Mouse (Mus musculus) neural tube, embryonic 12.5 days (tissue): ENCODE results near the gene Tcte2. TPM values are rescaled to one million over a fixed set of nuclear protein-coding genes. Genes with fewer than 3 reads are reported as not detected.

Experiments used
- ATAC-seq: fragments of 200-750 bp; cut with Nextera tagmentation; 2 replicates; pipeline ENCODE4 v1.8.0; 2017; ENCODE audit warnings: low read depth, mild to moderate bottlenecking, moderate TSS enrichment, moderate library complexity; ENCODE audit not compliant: low FRiP score
- H3K27ac ChIP-seq: fragments of 300-500 bp; sonication (generic); 2 replicates; pipeline ENCODE4 v1.5.1; 2016
- H3K27me3 ChIP-seq: fragments of 300-500 bp; sonication (generic); replicated peaks from 2 replicates; pipeline ENCODE4 v1.6.1; 2016; ENCODE audit warnings: mild to moderate bottlenecking
- H3K36me3 ChIP-seq: fragments of 300-500 bp; sonication (generic); 2 replicates; pipeline ENCODE4 v1.6.1; 2016; ENCODE audit warnings: mild to moderate bottlenecking
- H3K4me1 ChIP-seq: fragments of 300-500 bp; sonication (generic); 2 replicates; pipeline ENCODE4 v1.6.1; 2016
- H3K4me2 ChIP-seq: fragments of 300-500 bp; sonication (generic); replicated peaks from 2 replicates; pipeline ENCODE4 v1.6.1; 2016; ENCODE audit warnings: mild to moderate bottlenecking
- H3K4me3 ChIP-seq: fragments of 300-500 bp; sonication (generic); 2 replicates; pipeline ENCODE4 v1.5.1; 2016
- H3K9ac ChIP-seq: fragments of 300-500 bp; sonication (generic); 2 replicates; pipeline ENCODE4 v1.6.1; 2016; ENCODE audit warnings: mild to moderate bottlenecking
- H3K9me3 ChIP-seq: fragments of 300-500 bp; sonication (generic); 2 replicates; pipeline ENCODE4 v1.6.1; 2016; ENCODE audit warnings: mild to moderate bottlenecking
- WGBS: fragments of 180-500 bp; shearing (Covaris S2); methylation state at CpG from one replicate; pipeline ENCODE4 v1.1.7; 2016; 5-methylcytosine and 5-hydroxymethylcytosine counted together
- polyA plus RNA-seq: library from polyadenylated mRNA; unstranded; fragments of >200 nt; fragmentation: Nextera tagmentation; extraction: Ambion mirVana; gene quantifications from 2 replicates; pipeline ENCODE4 v1.2.1, GENCODE M21; 2016

The Tcte2 gene
- polyA plus RNA-seq, 1 experiment from 2014 or later: 12.7 TPM

DNA sequence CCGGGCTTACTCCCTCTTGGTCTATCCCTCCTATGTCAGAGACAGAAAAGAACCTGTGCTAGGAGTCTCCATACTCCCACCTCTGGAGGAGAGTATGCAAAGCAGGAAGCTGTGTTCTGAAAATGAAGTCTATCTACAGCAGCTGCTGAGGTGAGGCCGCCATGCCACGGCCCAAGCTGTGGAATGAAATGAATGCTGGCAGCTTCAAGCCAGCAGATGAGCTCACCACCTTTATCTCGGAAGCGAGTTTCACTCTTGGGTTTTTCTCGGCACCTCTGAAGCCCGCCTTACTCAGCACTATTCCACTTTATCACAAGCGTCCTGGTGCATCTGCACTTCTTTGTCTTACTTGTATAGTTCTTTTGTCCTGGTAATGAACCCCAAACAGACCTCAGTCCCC, 28.9 kb downstream of the Tcte2 start:
- H3K9ac ChIP-seq: no peak overlapping the region
- H3K36me3 ChIP-seq: no peaks in the 10 kb centered on the region
- WGBS: 55% methylated on average over 8 of the region's 8 CpGs
- no peak for ATAC-seq
- H3K27me3 ChIP-seq: no peaks in the 10 kb centered on the region
- H3K27ac ChIP-seq: no peak overlapping the region
- no peaks in the 10 kb centered on the region for H3K9me3 ChIP-seq
- no peaks in the 10 kb centered on the region for H3K4me1 ChIP-seq
- H3K4me3 ChIP-seq: no peak overlapping the region
- H3K4me2 ChIP-seq: no peak overlapping the region

DNA sequence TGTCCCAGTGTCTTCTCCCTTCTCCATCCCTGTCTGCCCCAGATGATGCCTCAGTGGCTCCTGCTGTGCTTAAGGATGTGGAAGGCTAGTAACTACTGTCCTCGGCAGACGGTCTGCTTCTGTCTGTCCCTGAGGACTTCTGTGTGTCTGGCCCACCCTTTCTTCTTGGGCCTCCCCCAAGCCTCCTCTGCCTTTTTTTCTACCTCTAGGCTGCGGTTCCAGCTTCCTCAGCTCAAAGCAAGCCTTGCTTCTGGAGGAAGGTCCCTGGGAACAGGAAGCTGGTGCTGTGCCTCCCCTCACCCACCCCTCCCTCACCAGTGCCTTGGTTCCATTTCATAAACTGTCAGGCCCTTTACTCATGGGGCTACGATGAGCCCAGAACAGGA, 29.9 kb downstream of the Tcte2 start:
- H3K27me3 ChIP-seq: no peaks in the 10 kb centered on the region
- H3K9ac ChIP-seq: no peak overlapping the region
- no peaks in the 10 kb centered on the region for H3K9me3 ChIP-seq
- no peaks in the 10 kb centered on the region for H3K36me3 ChIP-seq
- ATAC-seq: no peak
- H3K4me2 ChIP-seq: no peak overlapping the region
- no peak overlapping the region for H3K27ac ChIP-seq
- H3K4me1 ChIP-seq: no peaks in the 10 kb centered on the region
- no peak overlapping the region for H3K4me3 ChIP-seq
- 82% methylated on average over 4 of the region's 4 CpGs for WGBS

DNA sequence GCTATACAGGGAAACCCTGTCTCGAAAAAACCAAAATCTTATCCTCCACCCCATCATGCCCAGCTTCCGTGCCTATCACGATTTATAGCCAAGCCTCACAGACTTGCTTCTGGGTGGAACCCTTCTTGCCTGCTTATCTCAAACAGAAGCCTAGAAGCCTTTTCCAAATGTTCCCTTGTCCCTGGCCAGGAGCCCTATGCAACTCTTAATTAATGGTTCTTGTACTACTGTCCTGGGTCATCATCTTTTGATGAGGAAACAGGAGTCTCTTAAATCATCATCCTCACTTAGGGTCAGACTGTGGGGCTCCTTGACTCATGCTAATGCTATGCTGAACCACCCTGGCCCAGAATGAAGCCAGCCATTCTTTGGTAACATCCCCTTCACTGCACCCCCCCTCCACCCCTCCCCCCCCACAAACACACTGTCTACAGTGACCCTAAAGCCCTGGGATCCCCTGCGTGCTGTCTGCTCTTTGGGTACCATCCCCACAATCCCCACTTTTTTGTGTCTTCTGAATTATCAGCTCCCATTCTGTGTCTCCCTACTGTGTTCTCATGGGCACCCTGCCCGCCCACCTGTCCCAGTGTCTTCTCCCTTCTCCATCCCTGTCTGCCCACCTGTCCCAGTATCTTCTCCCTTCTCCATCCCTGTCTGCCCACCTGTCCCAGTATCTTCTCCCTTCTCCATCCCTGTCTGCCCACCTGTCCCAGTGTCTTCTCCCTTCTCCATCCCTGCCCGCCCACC, 30.5 kb downstream of the Tcte2 start:
- 89% methylated on average over 6 of the region's 6 CpGs for WGBS
- Histone ChIP-seq H3K27me3 (no peaks in the 10 kb centered on the region), H3K4me3 (no peak overlapping the region), H3K9ac (no peak overlapping the region), H3K4me2 (no peak overlapping the region), H3K27ac (no peak overlapping the region), H3K4me1 (no peaks in the 10 kb centered on the region), H3K9me3 (no peaks in the 10 kb centered on the region), H3K36me3 (no peaks in the 10 kb centered on the region)
- ATAC-seq: no peak

DNA sequence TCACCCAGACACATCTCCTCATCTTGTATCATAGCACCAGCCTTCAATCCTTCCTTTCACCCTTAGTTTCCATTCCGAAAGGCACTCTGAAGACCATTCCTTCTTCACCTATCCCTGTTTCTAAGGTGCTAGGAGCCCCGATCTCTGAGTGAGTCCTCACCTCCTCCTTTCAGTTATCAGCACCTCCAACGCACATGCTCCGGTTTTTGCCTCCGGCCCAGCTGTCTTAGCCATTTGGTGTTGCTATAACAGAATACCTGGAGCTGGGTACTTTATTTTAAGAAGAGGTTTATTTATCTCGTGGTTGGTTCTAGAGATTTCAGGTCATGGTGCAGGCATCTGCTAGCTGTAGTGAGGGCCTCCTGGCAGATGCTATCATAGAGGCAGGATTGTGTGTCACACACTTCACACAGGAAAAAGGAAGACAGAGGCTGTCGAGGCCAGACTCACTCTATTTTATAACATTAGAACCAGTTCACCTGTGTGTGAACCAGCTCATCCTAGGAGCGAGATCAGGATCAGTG, 34.7 kb downstream of the Tcte2 start:
- Histone ChIP-seq H3K4me2 (no peak overlapping the region), H3K4me3 (no peak overlapping the region), H3K27me3 (no peaks in the 10 kb centered on the region), H3K4me1 (peaks cover 8% of the 10 kb centered on the region), H3K9me3 (no peaks in the 10 kb centered on the region), H3K36me3 (no peaks in the 10 kb centered on the region), H3K9ac (no peak overlapping the region), H3K27ac (no peak overlapping the region)
- no peak for ATAC-seq
- 92% methylated on average over 8 of the region's 8 CpGs for WGBS

DNA sequence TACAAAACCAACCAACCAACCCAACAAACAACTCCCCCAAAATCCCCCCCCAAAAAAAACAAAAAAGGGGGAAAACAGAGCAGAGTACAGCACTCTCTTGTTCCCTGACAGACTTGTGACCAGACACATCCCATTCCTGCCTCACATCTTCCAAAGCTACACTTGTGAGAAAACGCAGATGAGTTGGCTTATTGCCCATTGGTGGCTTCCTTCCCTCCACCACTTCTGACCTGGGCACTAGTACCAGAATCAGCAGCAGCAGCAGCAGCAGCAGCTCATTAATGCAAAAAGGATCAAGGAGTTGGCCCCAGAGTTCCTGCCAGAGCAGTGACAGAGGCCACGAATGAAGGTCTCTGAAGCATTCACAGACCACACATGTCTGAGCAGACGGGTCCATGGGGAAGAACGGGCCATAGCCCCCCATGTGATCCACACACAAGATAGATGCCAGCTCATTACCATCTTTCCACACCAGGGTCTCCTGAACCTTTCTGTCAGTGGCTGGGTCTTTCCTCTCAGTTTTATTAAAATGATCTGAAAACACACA, 36.5 kb downstream of the Tcte2 start:
- Histone ChIP-seq H3K4me3 (no peak overlapping the region), H3K27ac (no peak overlapping the region), H3K4me1 (peaks cover 8% of the 10 kb centered on the region), H3K9me3 (no peaks in the 10 kb centered on the region), H3K36me3 (no peaks in the 10 kb centered on the region), H3K9ac (no peak overlapping the region), H3K4me2 (no peak overlapping the region), H3K27me3 (no peaks in the 10 kb centered on the region)
- WGBS: 65% methylated on average over 4 of the region's 4 CpGs
- no peak for ATAC-seq

DNA sequence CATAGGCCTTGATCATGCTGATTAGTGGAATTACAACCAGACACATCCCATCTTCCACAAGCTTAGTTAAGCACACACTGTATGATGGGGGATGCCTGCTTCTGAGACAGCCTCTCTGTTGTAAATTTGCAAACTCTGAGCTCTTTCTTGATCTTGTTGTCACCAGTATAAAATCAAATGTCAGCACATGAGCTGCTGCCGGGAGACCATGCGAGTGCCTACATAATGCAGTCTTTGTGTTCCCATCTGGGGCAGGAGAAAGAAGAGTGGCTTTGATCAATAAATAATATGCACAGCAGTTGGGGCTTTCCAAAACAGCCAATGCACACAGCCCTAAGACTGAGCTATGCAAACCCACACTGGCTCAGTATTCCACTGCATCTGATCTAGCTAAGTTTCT, 39.2 kb downstream of the Tcte2 start:
- Histone ChIP-seq H3K4me3 (no peak overlapping the region), H3K4me1 (peaks cover 8% of the 10 kb centered on the region), H3K36me3 (no peaks in the 10 kb centered on the region), H3K9me3 (no peaks in the 10 kb centered on the region), H3K4me2 (no peak overlapping the region), H3K27ac (no peak overlapping the region), H3K9ac (no peak overlapping the region), H3K27me3 (no peaks in the 10 kb centered on the region)
- 11% methylated on average over 2 of the region's 2 CpGs for WGBS
- ATAC-seq: peak; percentile 66

DNA sequence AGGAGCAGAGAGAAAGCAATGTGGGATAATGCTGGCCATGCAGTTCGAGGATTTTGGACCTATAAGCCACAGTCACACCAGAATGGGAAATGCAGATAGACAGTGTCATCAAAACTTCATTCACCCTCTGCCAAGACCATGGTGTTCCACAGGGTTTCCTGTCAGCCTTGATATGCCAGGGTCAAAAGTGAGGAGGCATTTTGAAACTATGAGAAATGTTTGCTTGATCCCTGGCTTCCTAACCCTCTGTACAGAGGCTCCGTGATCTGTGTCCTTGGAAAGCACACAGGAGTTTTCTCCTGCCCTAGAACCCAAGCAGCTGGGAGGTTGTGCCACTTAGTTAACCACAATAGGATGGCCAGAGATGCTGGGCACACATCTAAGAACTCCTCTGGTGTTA, 40.3 kb downstream of the Tcte2 start:
- WGBS: 91% methylated on average over 2 of the region's 2 CpGs
- ATAC-seq: no peak
- no peak overlapping the region for H3K4me2 ChIP-seq
- no peaks in the 10 kb centered on the region for H3K27me3 ChIP-seq
- no peak overlapping the region for H3K27ac ChIP-seq
- H3K4me1 ChIP-seq: peaks cover 8% of the 10 kb centered on the region
- no peak overlapping the region for H3K4me3 ChIP-seq
- H3K36me3 ChIP-seq: no peaks in the 10 kb centered on the region
- no peaks in the 10 kb centered on the region for H3K9me3 ChIP-seq
- no peak overlapping the region for H3K9ac ChIP-seq

DNA sequence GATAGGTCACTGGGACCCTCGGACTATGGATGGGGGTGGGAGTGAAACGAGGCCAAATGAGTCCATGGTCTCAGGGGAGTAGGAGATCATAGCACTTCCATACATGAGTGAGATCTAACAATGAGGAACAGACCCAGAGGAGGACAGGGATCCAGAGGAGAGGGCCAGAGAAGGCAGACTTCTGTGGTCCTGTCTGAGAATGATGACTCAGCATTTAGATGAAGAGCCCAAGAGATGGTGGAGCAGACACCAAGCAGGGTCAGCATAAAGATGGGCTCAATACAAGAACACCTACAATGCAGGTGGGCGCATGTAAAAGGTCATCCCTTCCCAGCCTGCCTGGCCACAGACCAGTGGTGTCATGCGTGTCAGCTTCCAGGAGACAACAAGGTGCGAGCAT, 41.4 kb downstream of the Tcte2 start:
- WGBS: 92% methylated on average over 5 of the region's 5 CpGs
- no peaks in the 10 kb centered on the region for H3K36me3 ChIP-seq
- H3K27me3 ChIP-seq: no peaks in the 10 kb centered on the region
- H3K4me1 ChIP-seq: peaks cover 8% of the 10 kb centered on the region
- H3K4me2 ChIP-seq: no peak overlapping the region
- no peak overlapping the region for H3K27ac ChIP-seq
- H3K9ac ChIP-seq: no peak overlapping the region
- H3K4me3 ChIP-seq: no peak overlapping the region
- ATAC-seq: no peak
- H3K9me3 ChIP-seq: no peaks in the 10 kb centered on the region

DNA sequence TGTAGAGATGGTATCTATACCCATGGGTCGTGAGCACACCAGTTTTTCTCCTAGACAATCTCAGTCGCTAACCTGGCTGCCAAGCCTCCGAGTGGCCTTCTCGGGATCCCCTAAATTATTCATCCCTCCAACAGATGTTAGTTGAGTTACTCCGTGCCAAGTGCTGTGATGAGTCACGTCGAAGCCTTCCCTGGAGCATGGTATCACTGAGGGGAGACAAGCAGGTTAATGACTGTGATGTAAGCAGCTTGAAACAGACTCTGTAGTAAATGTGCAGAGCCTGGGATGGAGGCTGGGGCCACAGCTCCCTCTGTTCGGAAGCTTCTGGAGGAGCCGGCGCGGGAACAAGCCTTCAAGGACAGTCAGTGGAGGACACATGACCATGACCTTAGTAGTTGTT, 44.2 kb downstream of the Tcte2 start:
- Histone ChIP-seq H3K27ac (no peak overlapping the region), H3K36me3 (no peaks in the 10 kb centered on the region), H3K27me3 (no peaks in the 10 kb centered on the region), H3K4me3 (no peak overlapping the region), H3K4me1 (peaks cover under 1% of the 10 kb centered on the region; the same call in 1 of the 2 replicates), H3K9me3 (no peaks in the 10 kb centered on the region), H3K4me2 (no peak overlapping the region), H3K9ac (no peak overlapping the region)
- ATAC-seq: no peak; the same call in 1 of the 2 replicates
- WGBS: 89% methylated on average over 11 of the region's 11 CpGs

DNA sequence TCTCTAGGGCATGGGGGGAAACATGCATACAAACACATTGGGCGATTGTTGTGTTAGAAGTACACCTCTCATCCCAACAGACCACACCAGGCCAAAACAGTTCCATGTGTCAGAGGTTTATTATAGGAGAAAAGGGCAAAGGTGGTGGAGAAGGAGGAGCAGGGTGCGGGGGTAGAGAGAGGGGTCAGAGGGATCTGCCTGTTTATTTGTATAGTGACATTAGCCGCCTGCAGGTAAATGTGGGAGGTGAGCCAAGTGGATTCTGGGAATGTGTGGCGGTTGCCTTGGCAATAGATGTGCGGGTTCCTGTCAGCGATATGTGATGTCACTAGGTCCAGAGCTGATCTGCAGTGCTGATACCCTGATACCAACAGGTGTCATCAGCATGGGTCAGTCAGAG, 45.3 kb downstream of the Tcte2 start:
- ATAC-seq: no peak

DNA sequence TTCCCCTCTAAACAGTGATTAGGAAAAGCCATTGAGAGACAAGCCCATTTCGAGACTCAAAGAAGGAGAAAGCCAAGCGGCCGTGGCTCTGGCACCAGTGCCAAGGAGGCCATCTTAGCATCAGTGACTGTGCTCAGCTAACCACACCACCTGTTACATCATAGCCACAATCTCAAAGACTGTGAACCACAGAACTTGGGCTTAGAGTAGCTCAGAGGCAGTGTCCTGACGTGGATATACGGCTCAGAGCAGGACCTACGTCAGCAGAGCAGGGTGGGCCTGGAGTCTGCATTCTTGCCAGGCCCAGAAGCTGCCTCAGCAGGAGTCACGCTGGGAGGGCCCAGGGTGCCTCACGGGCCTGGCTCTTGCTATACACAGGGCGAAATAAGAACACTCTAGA, 46.1 kb downstream of the Tcte2 start:
- WGBS: 81% methylated on average over 9 of the region's 9 CpGs

More for the DNA sequence above, 45.3 kb downstream of the Tcte2 start:
- H3K36me3 ChIP-seq: no peaks in the 10 kb centered on the region
- H3K9me3 ChIP-seq: no peaks in the 10 kb centered on the region
- H3K4me2 ChIP-seq: no peak overlapping the region
- H3K4me3 ChIP-seq: no peak overlapping the region
- H3K4me1 ChIP-seq: no peaks in the 10 kb centered on the region
- H3K27me3 ChIP-seq: no peaks in the 10 kb centered on the region
- no peak overlapping the region for H3K9ac ChIP-seq
- 92% methylated on average over 6 of the region's 6 CpGs for WGBS
- no peak overlapping the region for H3K27ac ChIP-seq

DNA sequence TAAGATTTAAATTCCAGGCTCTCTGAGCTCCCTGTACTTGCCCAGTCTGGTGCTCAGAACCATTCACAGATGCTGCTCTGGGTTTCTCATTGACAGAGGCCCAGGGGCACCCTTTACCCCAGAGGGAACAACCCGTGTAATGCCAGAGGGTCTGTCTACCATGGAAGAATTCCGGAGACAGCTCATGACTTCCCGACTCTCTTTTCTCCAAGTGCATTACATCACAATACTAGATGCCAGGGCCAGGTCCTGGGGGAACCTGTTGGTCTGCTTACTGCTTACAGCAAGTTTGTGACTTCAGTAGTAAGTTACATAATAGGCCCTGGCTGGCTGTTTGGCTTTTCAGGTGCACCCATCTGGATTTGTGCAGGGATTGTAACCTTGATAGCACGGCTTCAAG, 47.0 kb downstream of the Tcte2 start:
- no peaks in the 10 kb centered on the region for H3K36me3 ChIP-seq
- H3K9me3 ChIP-seq: no peaks in the 10 kb centered on the region
- WGBS: 73% methylated on average over 4 of the region's 4 CpGs
- H3K4me2 ChIP-seq: no peak overlapping the region
- ATAC-seq: no peak
- no peaks in the 10 kb centered on the region for H3K27me3 ChIP-seq
- no peaks in the 10 kb centered on the region for H3K4me1 ChIP-seq
- no peak overlapping the region for H3K27ac ChIP-seq
- no peak overlapping the region for H3K4me3 ChIP-seq
- H3K9ac ChIP-seq: no peak overlapping the region

More for the DNA sequence above, 46.1 kb downstream of the Tcte2 start:
- no peaks in the 10 kb centered on the region for H3K9me3 ChIP-seq
- H3K4me3 ChIP-seq: no peak overlapping the region
- no peaks in the 10 kb centered on the region for H3K27me3 ChIP-seq
- no peak overlapping the region for H3K9ac ChIP-seq
- no peak overlapping the region for H3K27ac ChIP-seq
- ATAC-seq: no peak
- H3K4me2 ChIP-seq: no peak overlapping the region
- no peaks in the 10 kb centered on the region for H3K36me3 ChIP-seq
- no peaks in the 10 kb centered on the region for H3K4me1 ChIP-seq

DNA sequence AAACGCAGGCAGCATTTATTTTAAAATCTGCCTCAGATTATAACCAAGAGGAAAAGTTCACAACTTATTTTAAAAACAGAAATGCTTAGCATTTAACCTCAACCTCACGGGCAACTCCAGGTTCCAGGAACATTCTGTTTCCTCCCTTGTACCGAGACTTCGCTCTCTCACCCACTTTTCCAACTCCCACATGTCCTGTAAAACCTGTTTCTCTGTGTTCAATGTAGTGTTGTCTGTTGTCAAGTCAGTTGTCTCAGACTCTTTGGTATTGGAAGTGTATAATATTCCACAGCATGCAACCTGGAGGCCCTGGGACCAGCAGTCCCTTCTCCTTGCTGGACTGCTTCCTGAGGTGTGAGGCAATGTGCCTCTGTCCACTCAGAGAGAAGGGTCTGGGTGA, 47.5 kb downstream of the Tcte2 start:
- no peak overlapping the region for H3K4me3 ChIP-seq
- no peak overlapping the region for H3K9ac ChIP-seq
- no peaks in the 10 kb centered on the region for H3K36me3 ChIP-seq
- no peak for ATAC-seq
- H3K4me2 ChIP-seq: no peak overlapping the region
- 95% methylated on average over 4 of the region's 4 CpGs for WGBS
- no peaks in the 10 kb centered on the region for H3K9me3 ChIP-seq
- H3K4me1 ChIP-seq: no peaks in the 10 kb centered on the region
- no peak overlapping the region for H3K27ac ChIP-seq
- no peaks in the 10 kb centered on the region for H3K27me3 ChIP-seq
